Mouse (Mus musculus): Measurements from ENCODE around the gene Hoxd8.

Gene Hoxd8

GRCm38 (mm10) chr2:74734996-74735811 is 30.8 kb downstream of the Hoxd8 start:
- DNase-seq (ENCODE audit: low spot score in 2 of 2), result no peak

GRCm38 (mm10) chr2:74735851-74736687 is 31.7 kb downstream of the Hoxd8 start:
- no peak for DNase-seq (ENCODE audit: low spot score in 2 of 2)

- no peak for DNase-seq (ENCODE audit: low spot score in 2 of 2)
Measured at GRCm38 (mm10) chr2:74736688-74737577, 32.5 kb downstream of the Hoxd8 start.

DNA sequence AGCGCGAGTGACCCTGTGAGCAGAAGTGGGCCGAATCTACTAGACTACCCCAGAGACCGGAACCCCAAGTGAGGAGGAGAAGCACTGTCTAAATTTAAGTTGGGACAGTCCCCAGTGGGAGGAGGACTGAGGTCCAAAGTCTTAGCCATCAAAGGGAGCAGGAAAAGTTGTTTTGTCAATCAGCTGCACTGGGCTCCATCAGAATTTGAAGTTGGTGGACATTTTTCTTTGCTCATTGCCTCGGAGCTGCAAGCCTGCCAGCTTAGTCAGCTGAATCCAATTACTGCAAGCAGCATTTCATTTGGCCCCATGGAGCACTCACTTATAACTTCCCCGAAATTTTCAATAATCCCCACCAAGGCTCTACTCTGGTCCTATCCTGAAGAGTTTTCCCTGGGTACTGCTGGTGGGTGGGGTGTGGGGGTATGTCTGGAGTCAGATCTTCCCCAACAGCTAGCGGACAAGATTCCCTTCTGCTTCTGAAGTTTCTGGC is 33.2 kb downstream of the Hoxd8 start:
- no peak for DNase-seq (ENCODE audit: low spot score in 2 of 2)

- DNase-seq (ENCODE audit: low spot score in 2 of 2), result no peak
Measured at GRCm38 (mm10) chr2:74738623-74739475, 34.4 kb downstream of the Hoxd8 start.

- no peak for DNase-seq (ENCODE audit: low spot score in 2 of 2)
Measured at GRCm38 (mm10) chr2:74739476-74739800, 35.0 kb downstream of the Hoxd8 start.

- DNase-seq (ENCODE audit: low spot score in 2 of 2), result no peak
Measured at GRCm38 (mm10) chr2:74739869-74740268, 35.5 kb downstream of the Hoxd8 start.

GRCm38 (mm10) chr2:74740311-74741091 is 36.1 kb downstream of the Hoxd8 start:
- no peak for DNase-seq (ENCODE audit: low spot score in 2 of 2)

DNA sequence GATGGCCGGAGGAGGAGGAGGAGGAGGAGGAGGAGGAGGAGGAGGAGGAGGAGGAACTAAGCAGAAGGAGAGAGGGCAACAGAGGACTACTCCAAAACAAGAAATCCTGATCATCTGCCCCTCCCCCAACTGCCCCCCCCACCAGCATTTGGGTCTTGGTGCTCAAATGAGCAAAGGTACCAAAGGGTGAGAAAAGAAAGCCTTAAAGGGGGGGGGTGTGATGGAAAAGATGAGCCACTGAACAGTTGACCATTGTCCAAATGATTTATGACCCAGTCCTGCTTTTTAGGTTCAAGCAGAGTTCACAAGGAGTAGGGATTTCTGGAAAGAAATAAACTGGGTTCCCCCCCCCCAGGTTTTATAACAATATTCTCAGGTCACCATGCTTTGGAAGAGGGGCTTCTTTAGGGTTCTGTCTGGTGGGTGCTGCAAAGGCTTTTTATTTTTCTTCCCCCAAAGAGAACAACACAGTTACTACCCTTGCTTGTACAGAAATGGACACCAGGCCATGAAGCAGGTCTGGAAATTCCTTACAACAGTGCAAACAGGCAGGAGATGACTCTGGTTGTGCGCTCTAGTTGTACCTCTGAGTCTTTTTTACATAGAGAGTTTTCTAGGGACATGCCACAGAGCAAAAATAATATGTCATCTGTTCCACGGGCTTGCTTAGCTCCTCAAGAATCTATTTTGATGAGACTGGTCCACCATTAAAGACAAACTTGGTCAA is 37.0 kb downstream of the Hoxd8 start:
- DNase-seq (ENCODE audit: low spot score in 2 of 2), result no peak

- DNase-seq (ENCODE audit: low spot score in 2 of 2), result no peak
Measured at GRCm38 (mm10) chr2:74741979-74742277, 37.5 kb downstream of the Hoxd8 start.

GRCm38 (mm10) chr2:74745540-74746297 is 41.3 kb downstream of the Hoxd8 start:
- DNase-seq (ENCODE audit: low spot score in 2 of 2), result no peak

DNA sequence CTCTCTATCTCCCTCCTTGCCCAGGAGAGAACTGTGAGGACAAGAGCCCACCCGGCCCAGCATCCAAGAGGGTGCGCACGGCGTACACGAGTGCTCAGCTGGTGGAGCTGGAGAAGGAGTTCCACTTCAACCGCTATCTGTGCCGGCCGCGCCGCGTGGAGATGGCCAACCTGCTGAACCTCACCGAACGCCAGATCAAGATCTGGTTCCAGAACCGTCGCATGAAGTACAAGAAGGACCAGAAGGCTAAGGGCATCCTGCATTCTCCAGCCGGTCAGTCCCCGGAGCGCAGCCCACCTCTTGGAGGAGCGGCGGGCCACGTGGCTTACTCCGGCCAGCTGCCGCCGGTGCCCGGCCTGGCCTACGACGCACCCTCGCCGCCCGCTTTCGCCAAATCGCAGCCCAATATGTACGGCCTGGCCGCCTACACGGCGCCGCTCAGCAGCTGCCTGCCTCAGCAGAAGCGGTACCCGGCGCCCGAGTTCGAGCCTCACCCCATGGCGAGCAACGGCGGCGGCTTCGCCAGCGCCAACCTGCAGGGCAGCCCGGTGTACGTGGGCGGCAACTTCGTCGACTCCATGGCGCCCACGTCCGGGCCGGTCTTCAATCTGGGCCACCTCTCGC is 42.0 kb downstream of the Hoxd8 start:
- no peak for DNase-seq (ENCODE audit: low spot score in 2 of 2)

DNA sequence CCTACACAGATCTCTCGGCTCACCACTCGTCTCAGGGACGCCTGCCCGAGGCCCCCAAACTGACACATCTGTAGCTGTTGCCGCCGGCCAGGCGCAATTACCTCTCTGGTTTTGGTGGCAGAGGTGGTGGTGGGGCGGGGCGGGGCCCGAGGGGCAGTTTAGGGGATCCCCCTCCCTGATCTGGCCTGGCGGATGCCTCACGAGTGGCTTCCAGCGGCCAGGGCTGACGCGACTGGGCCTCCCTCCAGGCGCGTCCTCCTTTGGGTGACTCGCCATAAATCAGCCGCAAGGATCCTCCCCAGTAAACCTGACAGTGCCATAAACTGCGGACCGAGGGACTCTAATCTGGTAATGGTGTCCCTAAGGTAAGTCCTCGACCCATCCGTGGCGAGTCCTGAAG is 42.6 kb downstream of the Hoxd8 start:
- no peak for DNase-seq (ENCODE audit: low spot score in 2 of 2)

DNA sequence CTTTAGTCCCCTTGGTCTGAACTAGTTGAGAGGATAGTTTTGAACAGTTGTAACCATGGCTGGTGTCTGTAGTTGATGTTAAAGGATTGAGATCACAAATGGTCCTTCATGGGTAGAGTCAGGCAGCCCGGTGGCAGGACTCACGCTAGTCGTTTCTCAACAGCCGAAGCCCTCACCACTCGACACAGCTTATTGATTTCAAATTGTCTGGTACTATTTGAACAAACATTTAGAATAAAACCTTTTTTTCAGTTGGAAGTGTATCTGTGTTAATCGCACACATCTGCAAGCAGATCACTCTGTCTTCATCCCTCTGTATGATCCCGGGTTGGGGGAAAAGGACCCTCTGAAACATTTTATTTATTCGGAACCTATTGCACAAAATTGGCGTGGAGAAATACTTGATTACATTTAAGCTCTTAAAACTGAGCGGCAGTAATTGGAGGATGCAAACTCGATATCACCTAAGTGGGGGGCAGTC is 43.3 kb downstream of the Hoxd8 start:
- DNase-seq (ENCODE audit: low spot score in 2 of 2), result no peak

- DNase-seq (ENCODE audit: low spot score in 2 of 2), result no peak
Measured at GRCm38 (mm10) chr2:74748436-74748995, 44.1 kb downstream of the Hoxd8 start.

DNA sequence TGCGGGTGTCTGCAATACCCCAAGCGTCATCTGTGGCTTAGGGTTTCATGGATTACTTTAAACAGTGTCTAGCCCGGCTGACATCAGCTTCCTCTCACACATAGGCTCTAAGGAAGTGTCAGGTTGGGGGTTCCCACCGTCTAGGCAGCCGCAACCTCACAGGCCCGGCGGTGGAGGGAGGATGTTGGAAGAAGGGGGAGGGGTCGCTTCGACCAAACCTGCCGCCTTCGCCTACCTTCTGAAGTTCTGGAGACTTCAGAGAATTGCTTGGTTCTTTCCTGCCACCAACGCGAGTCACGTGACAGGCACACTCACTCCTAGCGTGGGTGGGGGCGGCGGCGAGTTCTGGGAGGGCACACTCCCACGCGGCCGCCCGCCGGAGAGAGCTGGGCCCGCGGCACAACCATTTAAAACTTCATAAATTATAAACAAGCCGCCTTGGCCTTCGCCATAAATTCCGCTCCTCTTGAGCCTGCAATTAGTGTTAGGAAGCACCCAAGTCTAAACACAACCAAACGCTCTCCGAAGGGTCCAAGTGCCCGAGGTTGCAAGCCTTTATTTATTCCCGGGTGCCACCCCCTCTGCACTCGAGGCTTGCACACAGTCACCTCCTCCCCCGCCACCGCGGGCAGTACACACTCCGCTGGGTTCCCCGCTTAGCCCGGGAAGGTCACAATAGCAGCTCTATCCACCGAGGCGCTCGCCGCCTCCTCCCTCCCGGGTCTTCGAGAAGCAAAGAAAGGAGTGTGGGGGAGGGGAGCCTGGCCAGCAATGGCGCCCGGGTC is 45.1 kb downstream of the Hoxd8 start:
- DNase-seq (ENCODE audit: low spot score in 2 of 2), result no peak

DNA sequence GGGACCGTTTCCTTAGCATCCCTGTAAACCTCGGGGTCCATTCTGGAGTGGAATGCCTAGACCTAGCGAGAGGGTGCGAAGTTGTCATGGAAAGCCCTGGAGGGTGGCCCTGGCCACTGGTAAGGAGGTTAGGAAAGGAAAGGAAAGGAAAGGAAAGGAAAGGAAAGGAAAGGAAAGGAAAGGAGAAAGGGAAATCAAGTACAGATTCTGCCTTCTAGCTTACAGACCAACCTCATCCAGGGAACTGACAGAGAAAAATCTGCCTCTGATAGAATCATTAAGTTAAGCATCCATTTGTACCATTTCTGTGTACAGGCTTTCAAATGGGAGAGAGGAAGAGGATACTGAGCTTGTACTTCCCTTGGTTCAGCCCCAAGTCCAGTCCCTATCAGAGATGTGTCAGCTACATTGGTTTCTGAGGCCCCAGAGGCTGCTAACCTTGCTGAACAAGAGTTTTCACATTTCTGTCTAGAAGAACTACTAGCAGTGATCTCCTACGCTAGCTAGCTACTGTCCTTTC is 46.4 kb downstream of the Hoxd8 start:
- DNase-seq (ENCODE audit: low spot score in 2 of 2), result no peak

All from frontal cortex, postnatal 10 days (tissue).